Mouse (Mus musculus) CD4-positive helper T cell, adult 2 months (primary cell): ENCODE results near the gene Adamts16.
"Not testable (repeated sequence)": the region's sequence is repeated elsewhere in the genome, so short reads cannot be mapped to it uniquely, and the experiment has no call there.

Source experiments
- DNase-seq: peaks from one replicate; pipeline ENCODE4 v3.0.0-alpha.2; 2012; ENCODE audit warnings: low read depth, missing footprints, low spot score

Gene Adamts16

GRCm38 (mm10) chr13:70841421-70841904 lies at the start of gene Adamts16:
Gene Adamts16 (minus strand): TSS chr13:70841811.
- DNase-seq, result no peak

- DNase-seq, result no peak
Measured at GRCm38 (mm10) chr13:70887136-70887535, 45.5 kb upstream of the Adamts16 start.

GRCm38 (mm10) chr13:70885006-70885405 lies 43.4 kb upstream of the Adamts16 start:
- DNase-seq, result no peak

- DNase-seq, result no peak
Measured at GRCm38 (mm10) chr13:70883891-70884890, 42.6 kb upstream of the Adamts16 start.

GRCm38 (mm10) chr13:70879971-70880370 lies 38.4 kb upstream of the Adamts16 start:
- DNase-seq, result not testable (repeated sequence)

GRCm38 (mm10) chr13:70877550-70877913 lies 35.9 kb upstream of the Adamts16 start:
- no peak for DNase-seq

- DNase-seq, result no peak
Measured at GRCm38 (mm10) chr13:70876648-70877549, 35.3 kb upstream of the Adamts16 start.

- no peak for DNase-seq
Measured at GRCm38 (mm10) chr13:70875411-70875949, 33.9 kb upstream of the Adamts16 start.

- no peak for DNase-seq
Measured at GRCm38 (mm10) chr13:70874741-70875140, 33.1 kb upstream of the Adamts16 start.

GRCm38 (mm10) chr13:70873851-70874250 lies 32.2 kb upstream of the Adamts16 start:
- DNase-seq, result not testable (repeated sequence)

- DNase-seq, result no peak
Measured at GRCm38 (mm10) chr13:70871049-70871448, 29.4 kb upstream of the Adamts16 start.

GRCm38 (mm10) chr13:70866971-70867625 lies 25.5 kb upstream of the Adamts16 start:
- DNase-seq, result no peak

GRCm38 (mm10) chr13:70865867-70866266 lies 24.3 kb upstream of the Adamts16 start:
- no peak for DNase-seq

- DNase-seq, result no peak
Measured at GRCm38 (mm10) chr13:70862162-70862908, 20.7 kb upstream of the Adamts16 start.

- no peak for DNase-seq
Measured at GRCm38 (mm10) chr13:70853601-70854000, 12.0 kb upstream of the Adamts16 start.

- no peak for DNase-seq
Measured at GRCm38 (mm10) chr13:70846933-70847332, 5.3 kb upstream of the Adamts16 start.

- DNase-seq, result no peak
Measured at GRCm38 (mm10) chr13:70845526-70845925, 3.9 kb upstream of the Adamts16 start.

- DNase-seq, result no peak
Measured at GRCm38 (mm10) chr13:70842126-70842525, 515 bp upstream of the Adamts16 start.

GRCm38 (mm10) chr13:70840161-70840560 lies 1.4 kb downstream of the Adamts16 start:
- DNase-seq, result no peak

GRCm38 (mm10) chr13:70837571-70837970 lies 4.0 kb downstream of the Adamts16 start:
- no peak for DNase-seq
